Mouse (Mus musculus): ENCODE data around the gene Rrbp1.

Rrbp1 gene

GRCm38 (mm10) chr2:143937861-143938260 is 73.2 kb downstream of the Rrbp1 start:
- in situ Hi-C loops (cut with MboI; ENCODE audit: low pct_unique_long_range_greater_than_20kb in 1 of 2, low sequenced_read_pairs in 2 of 2, unreplicated experiment in 1 of 2), result no loop called here

GRCm38 (mm10) chr2:143934439-143934838 is 76.6 kb downstream of the Rrbp1 start:
- in situ Hi-C loops (cut with MboI; ENCODE audit: low pct_unique_long_range_greater_than_20kb in 1 of 2, low sequenced_read_pairs in 2 of 2, unreplicated experiment in 1 of 2), result no loop called here

- in situ Hi-C loops (cut with MboI; ENCODE audit: low pct_unique_long_range_greater_than_20kb in 1 of 2, low sequenced_read_pairs in 2 of 2, unreplicated experiment in 1 of 2), result no loop called here
Measured at GRCm38 (mm10) chr2:143933516-143933915, 77.5 kb downstream of the Rrbp1 start.

GRCm38 (mm10) chr2:143932340-143932873 is 78.7 kb downstream of the Rrbp1 start:
- in situ Hi-C loops (cut with MboI; ENCODE audit: low pct_unique_long_range_greater_than_20kb in 1 of 2, low sequenced_read_pairs in 2 of 2, unreplicated experiment in 1 of 2), result no loop called here

- in situ Hi-C loops (cut with MboI; ENCODE audit: low pct_unique_long_range_greater_than_20kb in 1 of 2, low sequenced_read_pairs in 2 of 2, unreplicated experiment in 1 of 2), result no loop called here
Measured at GRCm38 (mm10) chr2:143929607-143930311, 81.3 kb downstream of the Rrbp1 start.

- in situ Hi-C loops (cut with MboI; ENCODE audit: low pct_unique_long_range_greater_than_20kb in 1 of 2, low sequenced_read_pairs in 2 of 2, unreplicated experiment in 1 of 2), result no loop called here
Measured at GRCm38 (mm10) chr2:143925826-143926225, 85.2 kb downstream of the Rrbp1 start.

- in situ Hi-C loops (cut with MboI; ENCODE audit: low pct_unique_long_range_greater_than_20kb in 1 of 2, low sequenced_read_pairs in 2 of 2, unreplicated experiment in 1 of 2), result no loop called here
Measured at GRCm38 (mm10) chr2:143924085-143924484, 87.0 kb downstream of the Rrbp1 start.

- in situ Hi-C loops (cut with MboI; ENCODE audit: low pct_unique_long_range_greater_than_20kb in 1 of 2, low sequenced_read_pairs in 2 of 2, unreplicated experiment in 1 of 2), result no loop called here
Measured at GRCm38 (mm10) chr2:143918831-143919502, 92.1 kb downstream of the Rrbp1 start.

GRCm38 (mm10) chr2:143917622-143918021 is 93.4 kb downstream of the Rrbp1 start:
- in situ Hi-C loops (cut with MboI; ENCODE audit: low pct_unique_long_range_greater_than_20kb in 1 of 2, low sequenced_read_pairs in 2 of 2, unreplicated experiment in 1 of 2), result no loop called here

- in situ Hi-C loops (cut with MboI; ENCODE audit: low pct_unique_long_range_greater_than_20kb in 1 of 2, low sequenced_read_pairs in 2 of 2, unreplicated experiment in 1 of 2), result no loop called here
Measured at GRCm38 (mm10) chr2:143916229-143916628, 94.8 kb downstream of the Rrbp1 start.

GRCm38 (mm10) chr2:143915600-143916135 is 95.4 kb downstream of the Rrbp1 start:
- in situ Hi-C loops (cut with MboI; ENCODE audit: low pct_unique_long_range_greater_than_20kb in 1 of 2, low sequenced_read_pairs in 2 of 2, unreplicated experiment in 1 of 2), result no loop called here

- in situ Hi-C loops (cut with MboI; ENCODE audit: low pct_unique_long_range_greater_than_20kb in 1 of 2, low sequenced_read_pairs in 2 of 2, unreplicated experiment in 1 of 2), result no loop called here
Measured at GRCm38 (mm10) chr2:143914760-143915599, 96.1 kb downstream of the Rrbp1 start, which contains the start of gene Dstn. Gene Dstn, plus strand, starts transcription at chr2:143915320.

GRCm38 (mm10) chr2:143914221-143914620 is 96.8 kb downstream of the Rrbp1 start:
- in situ Hi-C loops (cut with MboI; ENCODE audit: low pct_unique_long_range_greater_than_20kb in 1 of 2, low sequenced_read_pairs in 2 of 2, unreplicated experiment in 1 of 2), result no loop called here

GRCm38 (mm10) chr2:143912199-143912598 is 98.9 kb downstream of the Rrbp1 start:
- in situ Hi-C loops (cut with MboI; ENCODE audit: low pct_unique_long_range_greater_than_20kb in 1 of 2, low sequenced_read_pairs in 2 of 2, unreplicated experiment in 1 of 2), result no loop called here

GRCm38 (mm10) chr2:143909230-143909629 is 101.8 kb downstream of the Rrbp1 start:
- in situ Hi-C loops (cut with MboI; ENCODE audit: low pct_unique_long_range_greater_than_20kb in 1 of 2, low sequenced_read_pairs in 2 of 2, unreplicated experiment in 1 of 2), result no loop called here

- in situ Hi-C loops (cut with MboI; ENCODE audit: low pct_unique_long_range_greater_than_20kb in 1 of 2, low sequenced_read_pairs in 2 of 2, unreplicated experiment in 1 of 2), result no loop called here
Measured at GRCm38 (mm10) chr2:143904896-143905295, 106.2 kb downstream of the Rrbp1 start.

- in situ Hi-C loops (cut with MboI; ENCODE audit: low pct_unique_long_range_greater_than_20kb in 1 of 2, low sequenced_read_pairs in 2 of 2, unreplicated experiment in 1 of 2), result no loop called here
Measured at GRCm38 (mm10) chr2:143903376-143904045, 107.6 kb downstream of the Rrbp1 start.

- in situ Hi-C loops (cut with MboI; ENCODE audit: low pct_unique_long_range_greater_than_20kb in 1 of 2, low sequenced_read_pairs in 2 of 2, unreplicated experiment in 1 of 2), result no loop called here
Measured at GRCm38 (mm10) chr2:143900821-143901351, 110.2 kb downstream of the Rrbp1 start.
